Mouse (Mus musculus) liver, embryonic 16.5 days (tissue): Measurements from ENCODE around the gene Wipf3. TPM values are rescaled to one million over a fixed set of nuclear protein-coding genes. Genes with fewer than 3 reads are reported as not detected.

Experiments
- ATAC-seq: fragments of 200-750 bp; cut with Nextera tagmentation; 2 replicates; pipeline ENCODE4 v1.8.0; 2017; ENCODE audit warnings: low read depth, mild to moderate bottlenecking, moderate number of reproducible peaks, moderate library complexity
- H3K27ac ChIP-seq: fragments of 300-500 bp; sonication (generic); 2 replicates; pipeline ENCODE4 v1.5.1; 2014; ENCODE audit warnings: mild to moderate bottlenecking, low read length
- H3K27me3 ChIP-seq: fragments of 300-500 bp; sonication (generic); 2 replicates; pipeline ENCODE4 v1.6.1; 2014; ENCODE audit warnings: low read depth, low read length, mixed read lengths; ENCODE audit not compliant: control insufficient read depth, insufficient read depth
- H3K36me3 ChIP-seq: fragments of 300-500 bp; sonication (generic); 2 replicates; pipeline ENCODE4 v1.6.1; 2014; ENCODE audit warnings: mild to moderate bottlenecking; ENCODE audit not compliant: control insufficient read depth, insufficient read depth
- H3K4me1 ChIP-seq: fragments of 300-500 bp; sonication (generic); 2 replicates; pipeline ENCODE4 v1.6.1; 2014; ENCODE audit warnings: low read depth, low read length, mixed read lengths; ENCODE audit not compliant: control insufficient read depth
- H3K4me2 ChIP-seq: fragments of 300-500 bp; sonication (generic); 2 replicates; pipeline ENCODE4 v1.6.1; 2014; ENCODE audit warnings: low read depth, low read length, mixed read lengths
- H3K4me3 ChIP-seq: fragments of 300-500 bp; sonication (generic); 2 replicates; pipeline ENCODE4 v1.5.1; 2014; ENCODE audit warnings: low read depth, mild to moderate bottlenecking, low read length
- H3K9ac ChIP-seq: fragments of 300-500 bp; sonication (generic); 2 replicates; pipeline ENCODE4 v1.6.1; 2014; ENCODE audit warnings: low read depth, low read length
- H3K9me3 ChIP-seq: fragments of 300-500 bp; sonication (generic); replicated peaks from 2 replicates; pipeline ENCODE4 v1.6.1; 2016; ENCODE audit warnings: low read length; ENCODE audit not compliant: control insufficient read depth
- WGBS: fragments of 180-500 bp; shearing (Covaris S2); extraction: QIAGEN DNeasy Blood & Tissue Kit; methylation state at CpG from one replicate; pipeline ENCODE4 v1.1.7; 2014; ENCODE audit not compliant: insufficient replicate concordance; 5-methylcytosine and 5-hydroxymethylcytosine counted together
- polyA plus RNA-seq: library from polyadenylated mRNA; unstranded; fragments of >200 nt; fragmentation: Nextera tagmentation; extraction: Ambion mirVana; gene quantifications from 2 replicates; pipeline ENCODE4 v1.2.1, GENCODE M21; 2015

Wipf3 gene
- polyA plus RNA-seq, 1 experiment from 2014 or later = 0.12 TPM

DNA sequence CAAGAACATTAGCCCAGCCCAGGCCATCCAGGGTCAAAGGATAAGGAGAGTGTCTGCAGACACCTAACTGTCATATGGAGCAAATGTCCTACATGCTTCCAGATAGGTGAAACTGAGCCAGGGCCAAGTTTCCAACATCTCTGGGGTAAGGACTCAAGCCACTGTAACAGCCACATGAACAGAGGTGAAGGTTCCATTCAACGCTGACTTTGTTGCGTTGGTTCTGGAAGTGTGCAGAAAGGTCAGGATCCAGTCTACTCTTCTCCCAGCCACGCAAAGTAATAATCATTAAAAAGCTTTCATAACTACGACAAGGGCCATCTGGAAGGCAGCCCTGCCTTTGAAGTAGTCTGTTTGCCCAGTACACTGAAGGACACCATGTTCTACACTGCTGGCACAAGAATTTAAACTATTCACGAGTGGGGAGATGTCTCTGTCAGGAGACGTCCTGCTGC, 73.3 kb downstream of the Wipf3 start:
- no peak for ATAC-seq
- no peaks in the 10 kb centered on the region for H3K27me3 ChIP-seq
- WGBS = 64% methylated on average over 6 of the region's 6 CpGs
- H3K9ac ChIP-seq = no peak overlapping the region
- no peaks in the 10 kb centered on the region for H3K4me1 ChIP-seq
- no peak overlapping the region for H3K4me2 ChIP-seq
- H3K4me3 ChIP-seq = no peak overlapping the region
- H3K9me3 ChIP-seq = no peaks in the 10 kb centered on the region
- no peak overlapping the region for H3K27ac ChIP-seq
- H3K36me3 ChIP-seq = no peaks in the 10 kb centered on the region

DNA sequence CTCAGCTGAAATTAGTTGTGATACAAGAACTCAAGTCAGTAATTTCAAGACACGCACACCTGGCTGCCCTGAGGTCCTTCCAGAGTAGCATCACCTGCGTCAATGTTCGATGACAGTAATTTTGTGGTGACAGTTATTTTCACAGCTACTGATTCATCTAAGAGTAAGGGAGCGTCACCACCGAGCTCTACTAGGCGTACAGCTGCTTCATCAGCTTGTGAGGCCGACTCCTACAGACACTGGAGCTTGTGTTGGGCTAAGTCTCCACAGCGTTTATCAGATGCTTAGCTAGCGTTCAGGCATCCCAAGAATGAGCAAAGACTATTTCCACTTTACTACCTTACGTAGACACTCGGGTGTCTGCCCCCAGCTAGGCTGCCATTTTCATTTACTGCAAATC, 76.9 kb downstream of the Wipf3 start:
- Histone ChIP-seq H3K9me3 (no peaks in the 10 kb centered on the region), H3K4me3 (no peak overlapping the region), H3K4me2 (no peak overlapping the region), H3K36me3 (no peaks in the 10 kb centered on the region), H3K27me3 (no peaks in the 10 kb centered on the region), H3K4me1 (no peaks in the 10 kb centered on the region), H3K27ac (no peak overlapping the region), H3K9ac (no peak overlapping the region)
- 69% methylated on average over 11 of the region's 11 CpGs for WGBS
- ATAC-seq = no peak

DNA sequence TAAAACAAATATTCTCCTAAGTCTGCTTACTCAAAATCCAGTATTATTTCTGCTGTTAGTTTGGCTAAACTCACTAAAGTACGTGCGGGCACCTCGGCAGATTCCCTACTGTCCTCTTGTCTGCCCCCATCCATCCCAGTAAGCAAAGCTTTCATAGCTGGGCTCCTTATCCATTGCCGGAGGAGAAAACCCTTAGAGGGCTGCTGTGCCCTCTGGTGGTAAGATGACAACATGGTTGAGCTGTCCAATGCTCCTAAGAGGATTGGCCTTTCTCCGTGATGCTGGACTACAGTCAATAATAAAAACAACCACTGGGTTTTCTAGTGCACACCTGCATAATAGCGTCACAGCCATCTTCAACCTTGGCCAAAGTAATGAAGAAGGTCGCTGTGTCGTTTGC, 77.6 kb downstream of the Wipf3 start:
- H3K27ac ChIP-seq = no peak overlapping the region
- no peaks in the 10 kb centered on the region for H3K36me3 ChIP-seq
- no peaks in the 10 kb centered on the region for H3K27me3 ChIP-seq
- no peak for ATAC-seq
- H3K4me2 ChIP-seq = no peak overlapping the region
- no peak overlapping the region for H3K4me3 ChIP-seq
- 33% methylated on average over 8 of the region's 8 CpGs for WGBS
- no peak overlapping the region for H3K9ac ChIP-seq
- H3K9me3 ChIP-seq = no peaks in the 10 kb centered on the region
- no peaks in the 10 kb centered on the region for H3K4me1 ChIP-seq

DNA sequence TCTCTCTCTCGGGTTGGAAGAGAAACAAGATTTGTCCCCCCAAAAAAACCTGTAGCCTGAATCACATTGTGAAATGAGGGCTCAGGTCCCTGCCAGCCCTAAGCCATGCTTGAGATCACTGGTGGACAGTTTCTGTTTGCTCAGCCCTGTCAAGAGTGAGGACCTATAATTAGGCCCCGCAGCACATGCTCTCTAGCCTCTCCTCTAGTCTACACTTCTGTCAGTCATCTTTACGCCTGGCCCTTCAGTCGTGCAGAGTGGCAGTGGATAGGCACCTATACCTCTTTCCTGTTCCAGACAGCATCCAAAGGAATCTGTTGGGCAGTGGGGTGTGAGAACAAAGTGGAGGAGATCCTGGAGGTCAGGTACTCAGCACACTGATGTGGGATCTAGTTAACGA, 78.4 kb downstream of the Wipf3 start:
- no peak overlapping the region for H3K4me3 ChIP-seq
- no peak overlapping the region for H3K9ac ChIP-seq
- ATAC-seq = no peak
- H3K9me3 ChIP-seq = no peaks in the 10 kb centered on the region
- no peaks in the 10 kb centered on the region for H3K27me3 ChIP-seq
- H3K4me1 ChIP-seq = no peaks in the 10 kb centered on the region
- no peak overlapping the region for H3K4me2 ChIP-seq
- no peak overlapping the region for H3K27ac ChIP-seq
- no peaks in the 10 kb centered on the region for H3K36me3 ChIP-seq
- WGBS = 47% methylated on average over 5 of the region's 5 CpGs

DNA sequence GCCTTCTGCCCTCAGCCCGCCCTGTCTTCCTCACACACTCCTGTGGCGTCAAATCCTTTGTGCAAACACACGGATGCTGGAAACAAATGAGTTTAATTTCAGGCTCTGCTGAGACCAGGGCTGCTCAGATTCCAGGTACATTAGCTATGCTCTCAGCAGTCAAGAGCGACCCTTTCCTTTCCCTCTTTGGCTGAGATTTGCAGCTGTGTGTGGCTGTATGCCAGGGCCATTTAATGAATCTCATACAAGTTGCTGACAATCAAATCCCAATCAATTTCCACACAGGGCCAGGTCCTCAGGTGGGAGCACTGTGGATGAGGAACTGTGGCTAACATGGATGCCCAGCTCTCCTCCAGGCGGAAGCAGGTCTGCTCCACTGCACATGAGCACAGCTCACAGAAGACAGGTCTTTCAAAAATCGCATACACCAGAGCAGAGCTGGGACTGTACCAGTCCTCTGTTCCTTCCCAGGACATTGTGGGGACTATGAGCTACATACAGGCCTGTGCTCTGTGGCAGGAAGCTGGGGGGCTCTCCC, 78.9 kb downstream of the Wipf3 start:
- 50% methylated on average over 6 of the region's 6 CpGs for WGBS
- no peak for ATAC-seq
- Histone ChIP-seq H3K27me3 (no peaks in the 10 kb centered on the region), H3K9ac (no peak overlapping the region), H3K4me2 (no peak overlapping the region), H3K4me3 (no peak overlapping the region), H3K27ac (no peak overlapping the region), H3K9me3 (no peaks in the 10 kb centered on the region), H3K4me1 (no peaks in the 10 kb centered on the region), H3K36me3 (no peaks in the 10 kb centered on the region)

DNA sequence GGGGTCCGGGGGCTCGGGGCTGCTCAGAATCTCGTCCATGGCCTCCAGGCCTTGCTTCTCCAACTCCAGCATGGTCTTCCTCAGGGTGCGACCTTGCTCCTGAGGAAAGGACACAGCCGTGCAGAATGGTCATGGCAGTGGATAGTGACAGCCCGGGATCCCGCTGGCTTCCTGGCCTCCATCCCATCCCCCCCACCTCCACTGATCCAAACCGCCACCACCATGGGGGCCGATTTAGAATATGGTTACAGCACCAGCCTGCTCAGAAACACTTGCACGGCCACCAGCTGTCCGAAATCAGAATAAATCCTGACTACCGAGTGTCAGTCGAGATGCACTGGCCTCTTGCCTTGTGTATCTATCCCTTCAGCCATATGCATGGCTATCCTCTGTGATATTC, 79.9 kb downstream of the Wipf3 start:
- Histone ChIP-seq H3K4me2 (no peak overlapping the region), H3K36me3 (no peaks in the 10 kb centered on the region), H3K4me1 (no peaks in the 10 kb centered on the region), H3K27ac (no peak overlapping the region), H3K9me3 (no peaks in the 10 kb centered on the region), H3K27me3 (no peaks in the 10 kb centered on the region), H3K4me3 (no peak overlapping the region), H3K9ac (no peak overlapping the region)
- no peak for ATAC-seq
- WGBS = 76% methylated on average over 13 of the region's 13 CpGs

DNA sequence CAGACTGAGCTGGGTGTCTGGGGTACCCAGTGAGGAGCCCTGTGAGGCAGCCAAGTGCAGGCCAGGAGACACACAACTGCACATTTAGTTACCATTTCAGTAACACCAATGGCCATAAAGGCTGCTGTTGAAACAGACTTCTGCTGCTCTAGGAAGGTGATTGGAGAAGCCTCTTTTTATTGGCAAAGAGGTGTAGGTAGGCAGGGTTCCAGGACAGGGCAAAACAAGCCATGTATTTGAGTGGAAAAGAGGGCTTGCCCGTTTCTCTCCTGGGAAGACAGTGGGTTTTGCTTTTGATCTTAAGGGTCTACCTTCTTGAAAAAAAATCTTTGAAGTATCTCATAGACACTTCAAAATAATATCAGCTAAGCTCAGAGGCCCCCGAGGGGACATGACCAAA, 82.9 kb downstream of the Wipf3 start:
- WGBS = 54% methylated on average over 2 of the region's 2 CpGs

DNA sequence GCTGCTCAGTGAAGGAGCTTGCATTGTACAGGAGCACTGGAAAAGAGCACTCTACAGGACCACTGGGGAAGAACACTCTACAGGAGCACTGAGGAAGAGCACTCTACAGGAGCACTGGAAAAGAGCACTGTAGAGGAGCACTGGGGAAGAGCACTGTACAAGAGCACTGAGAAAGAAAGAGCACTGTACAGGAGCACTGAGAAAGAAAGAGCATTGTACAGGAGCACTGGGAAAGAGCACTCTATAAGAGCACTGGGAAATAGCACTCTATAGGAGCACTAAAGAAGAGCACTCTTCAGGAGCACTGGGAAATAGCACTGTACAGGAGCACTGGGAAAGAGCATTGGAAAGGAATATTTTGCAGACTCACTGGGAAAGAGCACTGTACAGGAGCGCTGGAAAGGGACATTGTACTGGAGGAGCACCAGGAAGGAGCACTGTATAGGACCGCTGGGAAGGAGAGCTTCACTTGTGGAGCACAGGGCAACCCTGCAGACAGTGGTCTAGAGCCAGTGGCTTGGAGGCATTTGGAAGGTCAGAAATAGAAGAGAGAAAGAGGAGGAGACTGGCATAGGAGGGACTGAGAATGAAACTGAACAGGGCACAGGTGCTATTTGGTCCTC, 87.2 kb downstream of the Wipf3 start:
- no peaks in the 10 kb centered on the region for H3K27me3 ChIP-seq
- WGBS = 52% methylated on average over 2 of the region's 2 CpGs
- no peaks in the 10 kb centered on the region for H3K4me1 ChIP-seq
- no peak overlapping the region for H3K9ac ChIP-seq
- ATAC-seq = no peak
- H3K27ac ChIP-seq = no peak overlapping the region
- no peak overlapping the region for H3K4me3 ChIP-seq
- no peaks in the 10 kb centered on the region for H3K9me3 ChIP-seq
- H3K4me2 ChIP-seq = no peak overlapping the region
- H3K36me3 ChIP-seq = no peaks in the 10 kb centered on the region

More for the DNA sequence above, 82.9 kb downstream of the Wipf3 start:
- no peak for ATAC-seq
- Histone ChIP-seq H3K4me2 (no peak overlapping the region), H3K4me1 (no peaks in the 10 kb centered on the region), H3K4me3 (no peak overlapping the region), H3K9ac (no peak overlapping the region), H3K9me3 (no peaks in the 10 kb centered on the region), H3K36me3 (no peaks in the 10 kb centered on the region), H3K27me3 (no peaks in the 10 kb centered on the region), H3K27ac (no peak overlapping the region)

DNA sequence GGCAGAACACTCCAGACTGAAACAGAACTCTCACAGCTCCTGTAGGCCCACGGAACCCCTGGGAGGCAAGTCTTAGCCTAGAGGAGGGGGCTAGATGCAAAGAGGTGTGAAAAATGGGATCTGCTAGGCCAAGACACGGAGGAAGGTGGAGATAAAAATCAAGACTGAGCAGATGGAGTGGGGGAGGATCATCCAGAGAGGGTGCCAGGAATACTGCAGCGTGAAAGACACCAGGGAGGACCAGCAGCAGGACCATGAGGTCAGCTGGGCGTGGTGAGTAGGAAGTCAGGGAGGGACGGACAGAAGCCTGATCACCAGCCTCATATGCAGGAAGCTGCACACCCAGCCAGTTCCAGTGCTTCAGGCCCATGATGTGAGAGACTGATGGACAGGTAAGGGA, 89.4 kb downstream of the Wipf3 start:
- no peak for ATAC-seq
- no peak overlapping the region for H3K27ac ChIP-seq
- no peak overlapping the region for H3K4me2 ChIP-seq
- no peak overlapping the region for H3K4me3 ChIP-seq
- no peak overlapping the region for H3K9ac ChIP-seq
- H3K4me1 ChIP-seq = no peaks in the 10 kb centered on the region
- H3K9me3 ChIP-seq = no peaks in the 10 kb centered on the region
- no peaks in the 10 kb centered on the region for H3K36me3 ChIP-seq
- H3K27me3 ChIP-seq = no peaks in the 10 kb centered on the region
- 40% methylated on average over 5 of the region's 5 CpGs for WGBS
